Mouse (Mus musculus) kidney, embryonic 15.5 days (tissue): ENCODE data around the gene Tank. TPM values are rescaled to one million over a fixed set of nuclear protein-coding genes. Genes with fewer than 3 reads are reported as not detected.

Experiments
- ATAC-seq: fragments of 200-750 bp; cut with Nextera tagmentation; replicated peaks from 2 replicates; pipeline ENCODE4 v1.8.0; 2017; ENCODE audit warnings: moderate TSS enrichment; ENCODE audit not compliant: low FRiP score
- H3K27ac ChIP-seq: fragments of 300-500 bp; sonication (generic); 2 replicates; pipeline ENCODE4 v1.5.1; 2015; ENCODE audit warnings: mild to moderate bottlenecking, inconsistent platforms
- H3K27me3 ChIP-seq: fragments of 300-500 bp; sonication (generic); 2 replicates; pipeline ENCODE4 v1.6.1; 2015; ENCODE audit warnings: inconsistent platforms
- H3K36me3 ChIP-seq: fragments of 300-500 bp; sonication (generic); 2 replicates; pipeline ENCODE4 v1.6.1; 2015; ENCODE audit warnings: inconsistent platforms
- H3K4me1 ChIP-seq: fragments of 300-500 bp; sonication (generic); 2 replicates; pipeline ENCODE4 v1.6.1; 2015; ENCODE audit warnings: inconsistent platforms
- H3K4me2 ChIP-seq: fragments of 300-500 bp; sonication (generic); 2 replicates; pipeline ENCODE4 v1.6.1; 2015; ENCODE audit warnings: moderate library complexity, mild to moderate bottlenecking, inconsistent platforms
- H3K4me3 ChIP-seq: fragments of 300-500 bp; sonication (generic); replicated peaks from 2 replicates; pipeline ENCODE4 v1.5.1; 2015; ENCODE audit warnings: mild to moderate bottlenecking, inconsistent platforms
- H3K9ac ChIP-seq: fragments of 300-500 bp; sonication (generic); 2 replicates; pipeline ENCODE4 v1.6.1; 2015; ENCODE audit warnings: mild to moderate bottlenecking, inconsistent platforms
- H3K9me3 ChIP-seq: fragments of 300-500 bp; sonication (generic); replicated peaks from 2 replicates; pipeline ENCODE4 v1.6.1; 2016; ENCODE audit warnings: inconsistent platforms
- WGBS: fragments of 180-500 bp; shearing (Covaris S2); methylation state at CpG from one replicate; pipeline ENCODE4 v1.1.7; 2015; ENCODE audit warnings: mixed read lengths; 5-methylcytosine and 5-hydroxymethylcytosine counted together
- polyA plus RNA-seq: library from polyadenylated mRNA; unstranded; fragments of >200 nt; fragmentation: Nextera tagmentation; extraction: Ambion mirVana; gene quantifications from 2 replicates; pipeline ENCODE4 v1.2.1, GENCODE M21; 2015

The Tank gene
- polyA plus RNA-seq, 1 experiment from 2014 or later: 26.3 TPM

GRCm38 (mm10) chr2:61582578-61583315 is 4.4 kb downstream of the Tank start:
- WGBS: 89% methylated on average over 5 of the region's 5 CpGs
- Histone ChIP-seq H3K4me2 (no peak overlapping the region), H3K36me3 (no peaks in the 10 kb centered on the region), H3K9me3 (no peaks in the 10 kb centered on the region), H3K4me1 (peaks cover 5% of the 10 kb centered on the region; the same call in 1 of the 2 replicates), H3K9ac (no peak overlapping the region), H3K27me3 (no peaks in the 10 kb centered on the region), H3K4me3 (no peak overlapping the region), H3K27ac (no peak overlapping the region)
- no peak for ATAC-seq

GRCm38 (mm10) chr2:61585447-61585846 is 7.1 kb downstream of the Tank start:
- Histone ChIP-seq H3K4me1 (no peaks in the 10 kb centered on the region), H3K4me3 (no peak overlapping the region), H3K9me3 (no peaks in the 10 kb centered on the region), H3K4me2 (no peak overlapping the region), H3K9ac (no peak overlapping the region), H3K36me3 (no peaks in the 10 kb centered on the region), H3K27me3 (no peaks in the 10 kb centered on the region), H3K27ac (no peak overlapping the region)
- no peak for ATAC-seq
- WGBS: 67% methylated on average over 1 of the region's 1 CpGs

DNA sequence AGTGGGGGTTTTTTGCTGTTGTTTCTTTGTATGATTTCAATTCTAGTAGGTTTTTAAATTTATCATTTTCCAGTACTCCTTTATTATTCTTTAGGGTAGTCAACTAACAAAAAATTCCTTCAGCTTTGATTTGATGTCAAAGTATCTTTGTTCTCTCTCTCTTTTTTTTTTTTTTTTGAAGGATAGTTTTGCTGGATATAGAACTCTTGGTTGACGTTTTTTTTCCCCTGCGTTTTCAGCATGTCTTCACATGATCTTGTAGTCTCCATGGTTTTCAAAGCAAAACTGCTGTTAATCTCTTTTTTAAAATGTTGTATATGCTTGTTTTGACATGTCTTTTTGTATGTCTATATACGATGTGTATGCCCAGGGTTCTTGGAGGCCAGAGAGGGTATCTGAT is 7.8 kb downstream of the Tank start:
- H3K9ac ChIP-seq: no peak overlapping the region
- H3K4me3 ChIP-seq: no peak overlapping the region
- no peaks in the 10 kb centered on the region for H3K36me3 ChIP-seq
- H3K27me3 ChIP-seq: no peaks in the 10 kb centered on the region
- H3K27ac ChIP-seq: no peak overlapping the region
- 95% methylated on average over 3 of the region's 3 CpGs for whole genome bisulfite sequencing
- no peaks in the 10 kb centered on the region for H3K4me1 ChIP-seq
- no peak overlapping the region for H3K4me2 ChIP-seq
- no peak for ATAC-seq
- no peaks in the 10 kb centered on the region for H3K9me3 ChIP-seq

- Histone ChIP-seq H3K4me1 (peaks cover 3% of the 10 kb centered on the region; the same call in 1 of the 2 replicates), H3K27ac (no peak overlapping the region), H3K9ac (no peak overlapping the region), H3K27me3 (no peaks in the 10 kb centered on the region), H3K4me2 (no peak overlapping the region), H3K9me3 (no peaks in the 10 kb centered on the region), H3K4me3 (no peak overlapping the region), H3K36me3 (no peaks in the 10 kb centered on the region)
- ATAC-seq: no peak
- 95% methylated on average over 2 of the region's 2 CpGs for WGBS
These were observed 12.4 kb downstream of the Tank start for GRCm38 (mm10) chr2:61590751-61591150.

DNA sequence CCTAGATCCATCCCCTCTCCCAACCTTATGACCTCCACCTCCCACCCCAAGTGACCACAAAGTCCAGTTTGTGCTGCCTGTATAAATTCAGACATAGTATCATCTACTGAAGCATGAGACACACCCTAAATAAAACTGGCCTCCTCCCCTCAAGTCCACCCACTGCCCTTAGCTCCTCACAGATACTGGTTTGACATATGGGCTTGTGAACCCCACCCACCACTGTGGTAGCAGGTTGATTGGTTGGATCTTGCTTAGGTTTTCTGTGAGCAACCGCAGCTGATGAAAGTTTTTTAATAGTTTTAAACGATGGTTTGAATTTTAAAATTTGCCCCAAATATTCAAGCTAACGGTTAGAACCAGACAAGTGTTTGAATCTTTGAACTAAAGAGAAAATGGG is 13.7 kb downstream of the Tank start:
- no peaks in the 10 kb centered on the region for H3K9me3 ChIP-seq
- 93% methylated on average over 3 of the region's 3 CpGs for WGBS

GRCm38 (mm10) chr2:61592699-61593029 is 14.3 kb downstream of the Tank start:
- no peaks in the 10 kb centered on the region for H3K27me3 ChIP-seq
- no peaks in the 10 kb centered on the region for H3K36me3 ChIP-seq
- no peak overlapping the region for H3K27ac ChIP-seq
- no peak; the same call in 1 of the 2 replicates for ATAC-seq
- H3K4me3 ChIP-seq: peak overlapping the region; percentile 87
- H3K9ac ChIP-seq: no peak overlapping the region
- peaks cover 5% of the 10 kb centered on the region; the same call in 1 of the 2 replicates for H3K4me1 ChIP-seq
- 12% methylated on average over 5 of the region's 5 CpGs for WGBS
- no peaks in the 10 kb centered on the region for H3K9me3 ChIP-seq
- H3K4me2 ChIP-seq: peak overlapping the region; percentile 69

More for the DNA sequence above, 13.7 kb downstream of the Tank start:
- Histone ChIP-seq H3K27me3 (no peaks in the 10 kb centered on the region), H3K9ac (no peak overlapping the region), H3K36me3 (no peaks in the 10 kb centered on the region), H3K4me1 (peaks cover 3% of the 10 kb centered on the region; the same call in 1 of the 2 replicates), H3K4me3 (no peak overlapping the region), H3K4me2 (no peak overlapping the region), H3K27ac (no peak overlapping the region)
- ATAC-seq: no peak

- ATAC-seq: peak; percentile 97
- Histone ChIP-seq H3K9me3 (no peaks in the 10 kb centered on the region), H3K4me3 (peak overlapping the region; percentile 87), H3K9ac (peak overlapping the region; percentile 78), H3K4me1 (peaks cover 6% of the 10 kb centered on the region; the same call in 1 of the 2 replicates), H3K27me3 (no peaks in the 10 kb centered on the region), H3K4me2 (peak overlapping the region; percentile 69), H3K27ac (peak overlapping the region; percentile 96), H3K36me3 (no peaks in the 10 kb centered on the region)
- WGBS: under 1% methylated on average over 62 of the region's 62 CpGs
These were observed 14.8 kb downstream of the Tank start for GRCm38 (mm10) chr2:61593030-61593811.

DNA sequence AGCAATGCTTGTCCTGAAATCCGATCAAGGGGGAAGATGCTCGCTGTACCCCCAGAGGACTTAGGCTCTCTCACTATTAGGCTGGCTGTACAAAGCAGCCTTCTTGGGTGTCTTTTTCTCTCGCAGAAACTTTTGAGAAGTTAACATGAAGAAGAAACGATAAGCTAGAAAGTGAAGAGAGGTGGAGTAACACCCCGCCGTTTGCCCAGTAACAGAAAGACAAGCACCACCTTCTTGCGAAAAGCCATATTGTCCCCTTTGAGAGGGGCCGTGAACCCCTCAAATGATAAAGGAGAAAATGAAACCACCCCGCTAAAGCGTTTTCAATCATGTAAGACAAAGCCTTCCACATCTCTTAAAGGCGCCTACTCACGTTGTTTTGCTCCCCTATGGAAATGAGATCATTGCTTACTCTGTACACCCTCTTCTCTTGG is 15.5 kb downstream of the Tank start:
- Histone ChIP-seq H3K4me3 (peak overlapping the region; percentile 87), H3K27ac (peak overlapping the region; percentile 96), H3K36me3 (no peaks in the 10 kb centered on the region), H3K9me3 (no peaks in the 10 kb centered on the region), H3K27me3 (no peaks in the 10 kb centered on the region), H3K9ac (peak overlapping the region; percentile 78), H3K4me2 (peak overlapping the region; percentile 69), H3K4me1 (peaks cover 6% of the 10 kb centered on the region; the same call in 1 of the 2 replicates)
- 2% methylated on average over 12 of the region's 12 CpGs for WGBS
- no peak for ATAC-seq

- Histone ChIP-seq H3K4me3 (no peak overlapping the region), H3K4me2 (no peak overlapping the region), H3K9me3 (no peaks in the 10 kb centered on the region), H3K36me3 (no peaks in the 10 kb centered on the region), H3K27ac (no peak overlapping the region), H3K27me3 (no peaks in the 10 kb centered on the region), H3K4me1 (peaks cover 4% of the 10 kb centered on the region; the same call in 1 of the 2 replicates), H3K9ac (no peak overlapping the region)
- 92% methylated on average over 1 of the region's 1 CpGs for WGBS
- ATAC-seq: no peak
These were observed 21.3 kb downstream of the Tank start for GRCm38 (mm10) chr2:61599730-61600129.

DNA sequence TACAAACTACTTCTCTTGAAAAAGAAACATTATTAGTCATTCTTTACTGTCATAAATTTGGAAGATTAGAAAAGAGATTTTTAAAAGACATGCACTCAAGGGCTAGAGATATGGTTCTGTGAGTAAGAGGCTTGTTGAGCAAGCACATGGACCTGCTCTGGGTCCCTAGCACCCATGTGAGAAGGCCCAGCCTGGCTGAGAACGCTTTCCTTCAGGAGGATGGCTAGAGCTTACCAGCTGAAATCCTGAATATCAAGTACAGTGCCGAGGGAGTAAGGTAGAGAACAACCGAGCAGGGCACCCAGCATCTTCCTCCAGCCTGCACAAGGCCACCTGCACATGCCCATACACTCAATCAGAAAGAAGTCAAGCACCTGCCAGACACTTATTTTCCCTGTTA is 25.1 kb downstream of the Tank start:
- Histone ChIP-seq H3K9me3 (no peaks in the 10 kb centered on the region), H3K27ac (no peak overlapping the region), H3K4me2 (no peak overlapping the region), H3K4me1 (no peaks in the 10 kb centered on the region), H3K9ac (no peak overlapping the region), H3K27me3 (no peaks in the 10 kb centered on the region), H3K36me3 (no peaks in the 10 kb centered on the region), H3K4me3 (no peak overlapping the region)
- WGBS: 73% methylated on average over 3 of the region's 3 CpGs
- ATAC-seq: no peak

DNA sequence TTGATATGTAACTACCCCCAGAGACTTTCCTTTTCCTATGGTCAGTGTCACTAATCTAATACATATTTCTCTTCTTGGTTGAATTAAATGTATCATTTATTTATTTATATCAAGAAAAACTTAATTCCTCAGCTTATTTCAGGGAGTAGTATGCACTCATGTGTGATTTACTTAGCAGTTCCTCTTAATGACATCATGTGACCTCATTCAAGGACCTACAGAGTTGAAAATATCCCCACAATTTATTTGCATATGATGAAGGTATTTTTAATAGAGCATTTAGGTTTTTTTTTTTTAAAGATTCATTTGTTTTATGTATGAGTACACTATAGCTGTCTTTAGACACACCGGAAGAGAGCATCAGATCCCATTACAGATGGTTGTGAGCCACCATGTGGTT is 28.6 kb downstream of the Tank start:
- no peak overlapping the region for H3K4me2 ChIP-seq
- H3K9me3 ChIP-seq: no peaks in the 10 kb centered on the region
- no peak overlapping the region for H3K27ac ChIP-seq
- ATAC-seq: no peak
- 98% methylated on average over 1 of the region's 1 CpGs for WGBS
- no peak overlapping the region for H3K4me3 ChIP-seq
- H3K4me1 ChIP-seq: no peaks in the 10 kb centered on the region
- H3K36me3 ChIP-seq: no peaks in the 10 kb centered on the region
- no peaks in the 10 kb centered on the region for H3K27me3 ChIP-seq
- no peak overlapping the region for H3K9ac ChIP-seq

GRCm38 (mm10) chr2:61623996-61624395 is 45.6 kb downstream of the Tank start:
- ATAC-seq: no peak
- H3K4me3 ChIP-seq: no peak overlapping the region
- H3K27me3 ChIP-seq: no peaks in the 10 kb centered on the region
- peaks cover 38% of the 10 kb centered on the region; the same call in 1 of the 2 replicates for H3K36me3 ChIP-seq
- H3K4me2 ChIP-seq: no peak overlapping the region
- H3K9ac ChIP-seq: no peak overlapping the region
- no peaks in the 10 kb centered on the region for H3K4me1 ChIP-seq
- no peak overlapping the region for H3K27ac ChIP-seq
- peaks cover 3% of the 10 kb centered on the region; the same call in 1 of the 2 replicates for H3K9me3 ChIP-seq
